Mouse (Mus musculus) midbrain, embryonic 14.5 days (tissue): ENCODE results near the gene Siva1. TPM values are rescaled to one million over a fixed set of nuclear protein-coding genes. Genes with fewer than 3 reads are reported as not detected.

ENCODE experiments used
- ATAC-seq: fragments of 200-750 bp; cut with Nextera tagmentation; 2 replicates; pipeline ENCODE4 v1.8.0; 2017; ENCODE audit warnings: moderate number of reproducible peaks, moderate library complexity; ENCODE audit not compliant: low FRiP score, low TSS enrichment
- DNase-seq: peaks from one replicate; pipeline ENCODE4 v3.0.0-alpha.2; 2015
- H3K27ac ChIP-seq: fragments of 300-500 bp; sonication (generic); replicated peaks from 2 replicates; pipeline ENCODE4 v1.5.1; 2014; ENCODE audit warnings: mild to moderate bottlenecking, low read depth, low read length, moderate library complexity
- H3K27me3 ChIP-seq: fragments of 300-500 bp; sonication (generic); 2 replicates; pipeline ENCODE4 v1.6.1; 2014; ENCODE audit warnings: low read length, control low read depth, mixed read lengths; ENCODE audit not compliant: control insufficient read depth, insufficient read depth
- H3K36me3 ChIP-seq: fragments of 300-500 bp; sonication (generic); 2 replicates; pipeline ENCODE4 v1.6.1; 2014; ENCODE audit warnings: low read length, control low read depth; ENCODE audit not compliant: control insufficient read depth, insufficient read depth
- H3K4me1 ChIP-seq: fragments of 300-500 bp; sonication (generic); 2 replicates; pipeline ENCODE4 v1.6.1; 2014; ENCODE audit warnings: mild to moderate bottlenecking, antibody characterized with exemption, low read length, control low read depth; ENCODE audit not compliant: control insufficient read depth, insufficient read depth
- H3K4me2 ChIP-seq: fragments of 300-500 bp; sonication (generic); 2 replicates; pipeline ENCODE4 v1.6.1; 2014; ENCODE audit warnings: mild to moderate bottlenecking, low read length, moderate library complexity
- H3K4me3 ChIP-seq: fragments of 300-500 bp; sonication (generic); replicated peaks from 2 replicates; pipeline ENCODE4 v1.5.1; 2014; ENCODE audit warnings: low read depth, low read length
- H3K9ac ChIP-seq: fragments of 300-500 bp; sonication (generic); replicated peaks from 2 replicates; pipeline ENCODE4 v1.6.1; 2014; ENCODE audit warnings: mild to moderate bottlenecking, low read length, moderate library complexity
- H3K9me3 ChIP-seq: fragments of 300-500 bp; sonication (generic); 2 replicates; pipeline ENCODE4 v1.6.1; 2016; ENCODE audit warnings: low read length, control low read depth, mixed read lengths; ENCODE audit not compliant: control insufficient read depth
- WGBS: fragments of 180-500 bp; shearing (Covaris S2); extraction: QIAGEN DNeasy Blood & Tissue Kit; methylation state at CpG from one replicate; pipeline ENCODE4 v1.1.7; 2014; 5-methylcytosine and 5-hydroxymethylcytosine counted together
- polyA plus RNA-seq: library from polyadenylated mRNA; unstranded; fragments of >200 nt; fragmentation: Nextera tagmentation; extraction: Ambion mirVana; gene quantifications from 2 replicates; pipeline ENCODE4 v1.2.1, GENCODE M21; 2014

Gene Siva1
- polyA plus RNA-seq = 62.3 and 63.9 TPM in 2 replicates

- Histone ChIP-seq H3K9me3 (no peaks in the 10 kb centered on the region), H3K9ac (peak within 1 kb of the TSS; percentile 69), H3K4me2 (peak within 1 kb of the TSS; percentile 91), H3K27ac (peak within 1 kb of the TSS; percentile 81), H3K36me3 (peaks cover 15% of the 10 kb centered on the region), H3K4me3 (peak within 1 kb of the TSS; percentile 70), H3K4me1 (peaks cover 12% of the 10 kb centered on the region), H3K27me3 (no peaks in the 10 kb centered on the region)
- DNase-seq = peak; percentile 98
- ATAC-seq = peak; percentile 98
- WGBS = 2% methylated on average over 45 of the region's 46 CpGs
Measured at GRCm38 (mm10) chr12:112644180-112644854, at the start of gene Siva1. Gene Siva1, plus strand, starts transcription at chr12:112644679.

GRCm38 (mm10) chr12:112594989-112595388 is 49.5 kb upstream of the Siva1 start:
- no peak overlapping the region for H3K4me2 ChIP-seq
- peaks cover 8% of the 10 kb centered on the region; the same call in 1 of the 2 replicates for H3K4me1 ChIP-seq
- H3K36me3 ChIP-seq = no peaks in the 10 kb centered on the region
- H3K27ac ChIP-seq = no peak overlapping the region
- H3K9me3 ChIP-seq = no peaks in the 10 kb centered on the region
- DNase-seq (no peak), ATAC-seq (no peak)
- no peak overlapping the region for H3K4me3 ChIP-seq
- H3K27me3 ChIP-seq = 0 out of 2 replicates have a peak, but pooled peaks cover 7% of the 10 kb centered on the region
- no peak overlapping the region for H3K9ac ChIP-seq
- 54% methylated on average over 4 of the region's 4 CpGs for WGBS

GRCm38 (mm10) chr12:112595626-112596025 is 48.9 kb upstream of the Siva1 start:
- ATAC-seq = no peak
- Histone ChIP-seq H3K27me3 (0 out of 2 replicates have a peak, but pooled peaks cover 2% of the 10 kb centered on the region), H3K36me3 (no peaks in the 10 kb centered on the region), H3K4me1 (peaks cover 8% of the 10 kb centered on the region; the same call in 1 of the 2 replicates), H3K9me3 (no peaks in the 10 kb centered on the region), H3K4me2 (no peak overlapping the region), H3K9ac (no peak overlapping the region), H3K4me3 (no peak overlapping the region), H3K27ac (no peak overlapping the region)
- 67% methylated on average over 4 of the region's 4 CpGs for WGBS
- no peak for DNase-seq

DNA sequence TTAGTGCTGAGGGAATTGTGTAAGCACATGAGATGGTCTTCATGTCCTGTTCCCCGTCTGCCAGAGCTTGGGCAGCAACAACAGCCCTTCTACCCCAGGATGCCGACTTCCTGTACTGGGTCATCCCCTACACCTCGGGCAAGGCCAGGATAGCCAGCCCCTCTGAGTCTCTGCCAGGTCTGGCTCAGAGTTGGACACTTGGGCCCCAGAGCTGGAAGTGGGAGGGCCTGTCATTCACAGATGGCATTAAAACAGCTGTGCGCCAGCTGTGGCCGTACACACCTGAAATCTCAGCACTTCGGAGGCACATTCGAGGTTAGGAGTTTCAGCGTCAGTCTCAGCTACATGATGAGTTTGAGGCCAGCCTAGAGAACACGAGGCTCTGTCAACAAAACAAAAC is 48.0 kb upstream of the Siva1 start:
- DNase-seq (no peak), ATAC-seq (no peak)
- H3K9ac ChIP-seq = no peak overlapping the region
- H3K4me1 ChIP-seq = peaks cover 8% of the 10 kb centered on the region; the same call in 1 of the 2 replicates
- 78% methylated on average over 9 of the region's 9 CpGs for WGBS
- H3K9me3 ChIP-seq = no peaks in the 10 kb centered on the region
- H3K27ac ChIP-seq = no peak overlapping the region
- H3K36me3 ChIP-seq = no peaks in the 10 kb centered on the region
- no peak overlapping the region for H3K4me3 ChIP-seq
- no peaks in the 10 kb centered on the region for H3K27me3 ChIP-seq
- H3K4me2 ChIP-seq = no peak overlapping the region

GRCm38 (mm10) chr12:112596891-112597500 is 47.5 kb upstream of the Siva1 start:
- Histone ChIP-seq H3K9ac (no peak overlapping the region), H3K27me3 (no peaks in the 10 kb centered on the region), H3K4me2 (no peak overlapping the region), H3K4me3 (no peak overlapping the region), H3K4me1 (peaks cover 8% of the 10 kb centered on the region; the same call in 1 of the 2 replicates), H3K9me3 (no peaks in the 10 kb centered on the region), H3K27ac (no peak overlapping the region), H3K36me3 (no peaks in the 10 kb centered on the region)
- 66% methylated on average over 14 of the region's 14 CpGs for WGBS
- DNase-seq = no peak
- no peak for ATAC-seq

- DNase-seq (no peak), ATAC-seq (no peak)
- H3K27ac ChIP-seq = no peak overlapping the region
- peaks cover 8% of the 10 kb centered on the region; the same call in 1 of the 2 replicates for H3K4me1 ChIP-seq
- H3K4me2 ChIP-seq = no peak overlapping the region
- no peaks in the 10 kb centered on the region for H3K9me3 ChIP-seq
- 81% methylated on average over 8 of the region's 8 CpGs for WGBS
- H3K27me3 ChIP-seq = no peaks in the 10 kb centered on the region
- no peak overlapping the region for H3K4me3 ChIP-seq
- no peak overlapping the region for H3K9ac ChIP-seq
- no peaks in the 10 kb centered on the region for H3K36me3 ChIP-seq
Measured at GRCm38 (mm10) chr12:112597618-112598017, 46.9 kb upstream of the Siva1 start.

DNA sequence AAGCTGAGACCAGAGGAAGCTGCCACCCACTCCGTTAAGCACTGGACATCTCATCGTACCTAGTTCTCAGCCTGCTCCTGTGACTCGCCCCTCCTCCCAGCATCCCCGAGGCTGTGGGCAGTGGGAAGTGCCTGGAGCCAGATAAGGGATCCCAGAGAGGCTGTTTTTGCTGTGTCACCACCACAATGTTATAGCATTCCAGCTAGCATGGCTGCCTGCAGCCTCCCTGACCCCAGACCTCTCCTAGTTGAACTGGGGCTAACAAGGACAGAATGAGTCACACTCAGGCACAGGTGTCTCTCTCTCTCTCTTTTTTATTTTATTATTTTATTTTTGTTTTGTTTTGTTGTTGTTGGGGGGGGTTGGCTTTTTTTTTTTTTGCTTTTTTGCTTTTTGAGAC is 45.3 kb upstream of the Siva1 start:
- H3K36me3 ChIP-seq = no peaks in the 10 kb centered on the region
- no peaks in the 10 kb centered on the region for H3K27me3 ChIP-seq
- 44% methylated on average over 4 of the region's 4 CpGs for WGBS
- H3K9me3 ChIP-seq = no peaks in the 10 kb centered on the region
- H3K27ac ChIP-seq = no peak overlapping the region
- H3K4me1 ChIP-seq = peaks cover 8% of the 10 kb centered on the region; the same call in 1 of the 2 replicates
- no peak overlapping the region for H3K4me2 ChIP-seq
- H3K9ac ChIP-seq = no peak overlapping the region
- H3K4me3 ChIP-seq = no peak overlapping the region
- DNase-seq (no peak), ATAC-seq (no peak)

DNA sequence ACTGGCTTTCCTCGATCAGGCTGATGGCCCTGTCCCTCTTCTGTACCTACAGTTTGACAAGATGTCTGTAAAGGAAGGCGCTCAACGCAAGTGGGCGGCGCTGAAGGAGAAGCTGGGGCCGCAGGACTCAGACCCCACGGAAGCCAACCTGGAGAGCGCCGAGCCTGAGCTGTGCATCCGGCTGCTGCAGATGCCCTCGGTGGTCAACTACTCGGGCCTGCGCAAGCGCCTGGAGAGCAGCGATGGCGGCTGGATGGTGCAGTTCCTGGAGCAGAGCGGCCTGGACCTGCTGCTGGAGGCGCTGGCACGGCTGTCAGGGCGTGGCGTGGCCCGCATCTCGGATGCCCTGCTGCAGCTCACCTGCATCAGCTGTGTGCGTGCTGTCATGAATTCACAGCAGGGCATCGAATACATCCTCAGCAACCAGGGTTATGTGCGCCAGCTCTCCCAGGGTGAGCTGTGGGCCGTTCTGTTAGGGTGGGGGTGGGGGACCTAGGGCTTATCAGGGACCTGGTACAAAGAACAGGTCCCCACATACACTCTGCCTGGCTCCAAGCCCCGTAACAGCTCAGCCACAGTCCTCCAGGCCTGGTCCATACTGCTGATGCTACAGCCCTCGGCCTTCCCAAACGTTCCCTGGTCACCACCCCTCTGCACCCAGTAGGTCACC is 44.4 kb upstream of the Siva1 start:
- no peak overlapping the region for H3K27ac ChIP-seq
- H3K4me2 ChIP-seq = no peak overlapping the region
- no peaks in the 10 kb centered on the region for H3K36me3 ChIP-seq
- 77% methylated on average over 30 of the region's 30 CpGs for WGBS
- peaks cover 2% of the 10 kb centered on the region; the same call in 1 of the 2 replicates for H3K4me1 ChIP-seq
- DNase-seq = no peak
- no peak for ATAC-seq
- H3K27me3 ChIP-seq = no peaks in the 10 kb centered on the region
- no peak overlapping the region for H3K9ac ChIP-seq
- no peaks in the 10 kb centered on the region for H3K9me3 ChIP-seq
- no peak overlapping the region for H3K4me3 ChIP-seq
